Mouse (Mus musculus) megakaryocyte-erythroid progenitor cell, adult 5-6 weeks (primary cell): ENCODE results near the gene Fasl. TPM values are rescaled to one million over a fixed set of nuclear protein-coding genes. Genes with fewer than 3 reads are reported as not detected.

Source experiments
- total RNA-seq, 2 experiments: library from RNA; stranded (forward) in 1 of 2; stranded (reverse) in 1 of 2; fragments of 200-1000, 215-1000 nt in 1 of 2; fragments of >200 nt in 1 of 2; fragmentation: Nextera tagmentation in 1 of 2; gene quantifications; 2 replicates each; pipeline ENCODE4 v1.2.3; 2014 to 2017

Gene Fasl
- total RNA-seq, 2 experiments from 2014 or later, result 3.2 TPM; not detected in 1

Other genes starting within 250 kb of the Fasl start
- gene Suco, start 88.2 kb upstream of the Fasl start, total RNA-seq (2014; fragmentation: Nextera tagmentation), result 18.0 and 26.5 TPM in 2 replicates
- 46.6 and 125 TPM in 2 replicates for gene Suco, start 88.2 kb upstream of the Fasl start, total RNA-seq (2017)
- gene Pigc, start 180.7 kb upstream of the Fasl start, total RNA-seq (2014; fragmentation: Nextera tagmentation), result 4.2 and 9.1 TPM in 2 replicates
- gene Pigc, start 180.7 kb upstream of the Fasl start, total RNA-seq (2017), result 10.6 and 12.2 TPM in 2 replicates
- 1.3 TPM in 1 of 2 replicates, not detected in the other for gene 4930558K02Rik, start 191.1 kb upstream of the Fasl start, total RNA-seq (2014; fragmentation: Nextera tagmentation)
- not detected in 2 replicates for gene 4930558K02Rik, start 191.1 kb upstream of the Fasl start, total RNA-seq (2017)